Mouse (Mus musculus): ENCODE measurements around the gene H2-DMb2. TPM values are rescaled to one million over a fixed set of nuclear protein-coding genes. Genes with fewer than 3 reads are reported as not detected.

Gene H2-DMb2
- polyA plus RNA-seq, 1 experiment, result 15.6 TPM

DNA sequence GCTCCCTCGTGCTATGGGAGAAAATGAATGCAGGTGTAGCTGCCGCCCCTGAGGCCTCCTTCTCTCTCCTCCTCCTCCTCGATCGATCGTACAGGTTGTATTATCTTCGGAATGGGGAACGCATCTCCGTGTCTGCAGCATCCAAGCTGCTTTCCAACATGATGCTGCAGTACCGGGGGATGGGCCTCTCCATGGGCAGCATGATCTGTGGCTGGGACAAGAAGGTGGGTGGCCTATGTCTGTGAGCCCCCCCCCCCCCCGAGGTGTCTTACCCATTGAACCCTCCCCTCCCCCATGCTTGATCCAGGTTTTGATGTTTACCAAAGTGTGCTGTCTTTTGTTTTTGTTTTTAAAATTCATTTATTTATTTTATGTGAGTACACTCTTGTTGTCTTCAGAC lies 56.9 kb downstream of the H2-DMb2 start:
- H3K36me3 ChIP-seq (ENCODE audit: control insufficient read depth, insufficient read depth, low read length), result no peaks in the 10 kb centered on the region
- no peak overlapping the region for H3K4me3 ChIP-seq (ENCODE audit: insufficient read depth, low read depth, low read length)
- DNase-seq, result no peak
- peaks cover 3% of the 10 kb centered on the region; the same call in 1 of the 2 replicates for H3K4me1 ChIP-seq (ENCODE audit: control insufficient read depth, insufficient read depth, low read length)
- WGBS, result 89% methylated on average over 10 of the region's 10 CpGs
- no peak for TF ChIP-seq POLR2A (IDR thresholded peaks at IDR 0.05; ENCODE audit: low read depth, low read length)
- no peak for TF ChIP-seq CTCF (conservative IDR thresholded peaks at IDR 0.05; ENCODE audit: insufficient read depth, insufficient read length, low read depth, low read length)
- H3K27me3 ChIP-seq (replicated peaks; ENCODE audit: control insufficient read depth, insufficient read depth, low read length), result no peaks in the 10 kb centered on the region
- H3K27ac ChIP-seq (ENCODE audit: insufficient read depth, low read depth, low read length), result no peak overlapping the region

DNA sequence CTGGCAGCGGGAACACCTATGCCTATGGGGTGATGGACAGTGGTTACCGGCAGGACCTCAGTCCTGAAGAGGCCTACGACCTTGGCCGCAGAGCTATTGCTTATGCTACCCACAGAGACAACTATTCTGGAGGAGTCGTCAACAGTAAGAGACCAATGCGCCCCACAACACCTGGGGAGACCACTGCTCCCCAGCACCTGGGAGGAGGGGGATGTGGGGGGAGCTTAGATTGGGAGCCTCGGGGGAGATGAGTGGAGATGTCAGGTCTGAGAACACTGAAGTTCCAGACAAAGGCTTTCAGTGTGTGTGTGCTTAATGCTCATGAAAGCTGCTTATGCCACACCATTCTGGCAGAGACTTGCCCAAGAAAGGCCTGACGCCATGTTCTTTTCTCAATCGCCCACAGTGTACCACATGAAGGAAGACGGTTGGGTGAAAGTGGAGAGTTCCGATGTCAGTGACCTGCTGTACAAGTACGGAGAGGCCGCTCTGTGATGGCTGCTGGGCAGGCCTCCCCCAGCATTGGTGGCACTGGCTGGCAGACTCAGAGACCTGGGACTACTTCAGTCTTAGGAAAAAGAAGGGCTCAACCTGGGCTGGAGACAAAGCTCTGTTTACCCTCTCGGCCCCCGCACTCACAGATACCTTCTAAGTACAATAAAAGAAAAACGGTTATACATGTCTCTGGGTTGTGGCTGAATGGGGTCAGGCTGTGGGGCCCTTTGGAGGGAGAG lies 57.8 kb downstream of the H2-DMb2 start:
- no peak for TF ChIP-seq CTCF (conservative IDR thresholded peaks at IDR 0.05; ENCODE audit: insufficient read depth, insufficient read length, low read depth, low read length)
- no peak for TF ChIP-seq POLR2A (IDR thresholded peaks at IDR 0.05; ENCODE audit: low read depth, low read length)
- DNase-seq, result no peak
- 90% methylated on average over 16 of the region's 16 CpGs for WGBS
- Histone ChIP-seq H3K4me1 (ENCODE audit: control insufficient read depth, insufficient read depth, low read length) (peaks cover 6% of the 10 kb centered on the region; the same call in 1 of the 2 replicates), H3K27me3 (replicated peaks; ENCODE audit: control insufficient read depth, insufficient read depth, low read length) (no peaks in the 10 kb centered on the region), H3K27ac (ENCODE audit: insufficient read depth, low read depth, low read length) (no peak overlapping the region), H3K4me3 (ENCODE audit: insufficient read depth, low read depth, low read length) (no peak overlapping the region), H3K36me3 (ENCODE audit: control insufficient read depth, insufficient read depth, low read length) (no peaks in the 10 kb centered on the region)

Other genes starting within 250 kb of the H2-DMb2 start
- gene Platr17, start 238.2 kb upstream of the H2-DMb2 start, polyA plus RNA-seq (2012; rRNA removed), result not detected in 2 replicates
- gene Daxx, start 233.9 kb upstream of the H2-DMb2 start, polyA plus RNA-seq (2012; rRNA removed), result 33.3 and 35.0 TPM in 2 replicates
- gene Tapbp, start 227.4 kb upstream of the H2-DMb2 start, polyA plus RNA-seq (2012; rRNA removed), result 106 and 112 TPM in 2 replicates
- gene Zbtb22, start 227.4 kb upstream of the H2-DMb2 start, polyA plus RNA-seq (2012; rRNA removed), result 31.6 and 54.0 TPM in 2 replicates
- 61.8 and 78.6 TPM in 2 replicates for gene Rgl2, start 213.8 kb upstream of the H2-DMb2 start, polyA plus RNA-seq (2012; rRNA removed)
- 27.4 and 41.1 TPM in 2 replicates for gene Pfdn6, start 203.0 kb upstream of the H2-DMb2 start, polyA plus RNA-seq (2012; rRNA removed)
- 15.3 and 16.0 TPM in 2 replicates for gene Wdr46, start 202.6 kb upstream of the H2-DMb2 start, polyA plus RNA-seq (2012; rRNA removed)
- 6.7 and 7.8 TPM in 2 replicates for gene B3galt4, start 191.8 kb upstream of the H2-DMb2 start, polyA plus RNA-seq (2012; rRNA removed)
- gene Vps52, start 187.5 kb upstream of the H2-DMb2 start, polyA plus RNA-seq (2012; rRNA removed), result 54.2 and 60.5 TPM in 2 replicates
- gene Rps18, start 187.3 kb upstream of the H2-DMb2 start, polyA plus RNA-seq (2012; rRNA removed), result 342 and 406 TPM in 2 replicates
- 1,162 and 1,255 TPM in 2 replicates for gene H2-K1, start 143.0 kb upstream of the H2-DMb2 start, polyA plus RNA-seq (2012; rRNA removed)
- 30.4 and 36.3 TPM in 2 replicates for gene Ring1, start 118.6 kb upstream of the H2-DMb2 start, polyA plus RNA-seq (2012; rRNA removed)
- 165 and 208 TPM in 2 replicates for gene H2-Ke6, start 115.2 kb upstream of the H2-DMb2 start, polyA plus RNA-seq (2012; rRNA removed)
- 90.4 and 106 TPM in 2 replicates for gene Slc39a7, start 111.6 kb upstream of the H2-DMb2 start, polyA plus RNA-seq (2012; rRNA removed)
- 49.3 and 59.2 TPM in 2 replicates for gene Rxrb, start 111.5 kb upstream of the H2-DMb2 start, polyA plus RNA-seq (2012; rRNA removed)
- gene Col11a2, start 103.9 kb upstream of the H2-DMb2 start, polyA plus RNA-seq (2012; rRNA removed), result 0.35 and 0.39 TPM in 2 replicates
- gene H2-Oa, start 51.0 kb upstream of the H2-DMb2 start, polyA plus RNA-seq (2012; rRNA removed), result 3.1 and 8.5 TPM in 2 replicates
- 30.1 and 37.1 TPM in 2 replicates for gene H2-DMa, start 23.8 kb upstream of the H2-DMb2 start, polyA plus RNA-seq (2012; rRNA removed)
- gene Brd2, start 20.7 kb upstream of the H2-DMb2 start, polyA plus RNA-seq (2012; rRNA removed), result 110 and 117 TPM in 2 replicates
- 72.3 and 80.5 TPM in 2 replicates for gene H2-DMb1, start 9.8 kb downstream of the H2-DMb2 start, polyA plus RNA-seq (2012; rRNA removed)
- 14.5 and 19.4 TPM in 2 replicates for gene Tap1, start 44.2 kb downstream of the H2-DMb2 start, polyA plus RNA-seq (2012; rRNA removed)
- gene Psmb9, start 44.5 kb downstream of the H2-DMb2 start, polyA plus RNA-seq (2012; rRNA removed), result 21.5 and 32.3 TPM in 2 replicates
- gene Psmb8, start 54.4 kb downstream of the H2-DMb2 start, polyA plus RNA-seq (2012; rRNA removed), result 34.2 and 58.1 TPM in 2 replicates
- gene Tap2, start 60.2 kb downstream of the H2-DMb2 start, polyA plus RNA-seq (2012; rRNA removed), result 25.0 and 29.2 TPM in 2 replicates
- gene H2-Ob, start 95.6 kb downstream of the H2-DMb2 start, polyA plus RNA-seq (2012; rRNA removed), result 2.3 and 15.1 TPM in 2 replicates
- 419 and 490 TPM in 2 replicates for gene H2-Ab1, start 114.4 kb downstream of the H2-DMb2 start, polyA plus RNA-seq (2012; rRNA removed)
- 192 and 298 TPM in 2 replicates for gene H2-Aa, start 144.5 kb downstream of the H2-DMb2 start, polyA plus RNA-seq (2012; rRNA removed)
- 128 and 174 TPM in 2 replicates for gene H2-Eb1, start 162.6 kb downstream of the H2-DMb2 start, polyA plus RNA-seq (2012; rRNA removed)
- 0.04 and 0.78 TPM in 2 replicates for gene H2-Eb2, start 182.4 kb downstream of the H2-DMb2 start, polyA plus RNA-seq (2012; rRNA removed)
- gene Btnl2, start 211.5 kb downstream of the H2-DMb2 start, polyA plus RNA-seq (2012; rRNA removed), result 0.03 and 0.11 TPM in 2 replicates
- gene Btnl1, start 233.8 kb downstream of the H2-DMb2 start, polyA plus RNA-seq (2012; rRNA removed), result not detected in 2 replicates

Data from kidney, adult 2 months (tissue).